Mouse (Mus musculus) kidney, embryonic 16.5 days (tissue): Measurements from ENCODE around the gene Mtrex. TPM values are rescaled to one million over a fixed set of nuclear protein-coding genes. Genes with fewer than 3 reads are reported as not detected.
A peak's percentile ranks its signal among the peaks of the same experiment; 100 is the strongest.

ENCODE experiments used
- ATAC-seq: fragments of 200-750 bp; cut with Nextera tagmentation; 2 replicates; pipeline ENCODE4 v1.8.0; 2017; ENCODE audit warnings: moderate TSS enrichment; ENCODE audit not compliant: low FRiP score, low TSS enrichment
- H3K27ac ChIP-seq: fragments of 300-500 bp; sonication (generic); 2 replicates; pipeline ENCODE4 v1.5.1; 2014; ENCODE audit warnings: low read length
- H3K27me3 ChIP-seq: fragments of 300-500 bp; sonication (generic); 2 replicates; pipeline ENCODE4 v1.6.1; 2014; ENCODE audit warnings: low read length, control low read depth, mixed read lengths; ENCODE audit not compliant: insufficient read depth
- H3K36me3 ChIP-seq: fragments of 300-500 bp; sonication (generic); 2 replicates; pipeline ENCODE4 v1.6.1; 2014; ENCODE audit warnings: low read length, control low read depth, mixed read lengths; ENCODE audit not compliant: insufficient read depth
- H3K4me1 ChIP-seq: fragments of 300-500 bp; sonication (generic); 2 replicates; pipeline ENCODE4 v1.6.1; 2014; ENCODE audit warnings: low read length, control low read depth, mixed read lengths; ENCODE audit not compliant: insufficient read depth
- H3K4me2 ChIP-seq: fragments of 300-500 bp; sonication (generic); replicated peaks from 2 replicates; pipeline ENCODE4 v1.6.1; 2014; ENCODE audit warnings: low read depth, low read length
- H3K4me3 ChIP-seq: fragments of 300-500 bp; sonication (generic); 2 replicates; pipeline ENCODE4 v1.5.1; 2014; ENCODE audit warnings: mild to moderate bottlenecking, low read length
- H3K9ac ChIP-seq: fragments of 300-500 bp; sonication (generic); replicated peaks from 2 replicates; pipeline ENCODE4 v1.6.1; 2014; ENCODE audit warnings: low read length
- H3K9me3 ChIP-seq: fragments of 300-500 bp; sonication (generic); 2 replicates; pipeline ENCODE4 v1.6.1; 2016; ENCODE audit warnings: low read length, control low read depth
- WGBS: fragments of 180-500 bp; shearing (Covaris S2); extraction: QIAGEN DNeasy Blood & Tissue Kit; methylation state at CpG from one replicate; pipeline ENCODE4 v1.1.7; 2014; 5-methylcytosine and 5-hydroxymethylcytosine counted together
- polyA plus RNA-seq: library from polyadenylated mRNA; unstranded; fragments of >200 nt; fragmentation: Nextera tagmentation; extraction: Ambion mirVana; gene quantifications from 2 replicates; pipeline ENCODE4 v1.2.1, GENCODE M21; 2015

The Mtrex gene
- polyA plus RNA-seq, 1 experiment from 2014 or later: 72.2 TPM

DNA sequence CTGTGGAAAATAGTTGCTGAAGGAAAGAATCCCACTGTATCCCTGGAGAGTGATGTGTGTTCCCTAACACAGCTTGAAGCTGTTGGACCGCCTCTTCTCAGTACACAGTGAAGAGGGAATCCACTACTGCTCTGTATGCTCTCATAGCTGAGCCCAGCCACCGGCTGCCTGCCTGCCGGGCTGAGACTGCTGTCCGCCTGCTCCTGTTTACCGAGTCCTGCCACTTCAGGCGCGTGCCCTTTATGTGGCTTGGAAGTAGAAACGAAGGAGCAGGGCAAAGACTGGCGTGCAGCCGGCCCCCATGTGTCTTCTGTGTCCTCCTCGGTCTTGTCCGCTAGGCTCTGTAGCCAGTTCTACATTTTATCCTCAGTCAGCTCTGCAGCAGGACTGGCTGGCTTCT is 92.1 kb downstream of the Mtrex start:
- Histone ChIP-seq H3K4me2 (no peak overlapping the region), H3K27me3 (no peaks in the 10 kb centered on the region), H3K9ac (no peak overlapping the region), H3K9me3 (no peaks in the 10 kb centered on the region), H3K4me1 (peaks cover 18% of the 10 kb centered on the region), H3K36me3 (no peaks in the 10 kb centered on the region), H3K4me3 (no peak overlapping the region), H3K27ac (no peak overlapping the region)
- 46% methylated on average over 12 of the region's 12 CpGs for WGBS
- 0 out of 2 replicates have a peak, but pooled peaks have one; percentile 40 for ATAC-seq

DNA sequence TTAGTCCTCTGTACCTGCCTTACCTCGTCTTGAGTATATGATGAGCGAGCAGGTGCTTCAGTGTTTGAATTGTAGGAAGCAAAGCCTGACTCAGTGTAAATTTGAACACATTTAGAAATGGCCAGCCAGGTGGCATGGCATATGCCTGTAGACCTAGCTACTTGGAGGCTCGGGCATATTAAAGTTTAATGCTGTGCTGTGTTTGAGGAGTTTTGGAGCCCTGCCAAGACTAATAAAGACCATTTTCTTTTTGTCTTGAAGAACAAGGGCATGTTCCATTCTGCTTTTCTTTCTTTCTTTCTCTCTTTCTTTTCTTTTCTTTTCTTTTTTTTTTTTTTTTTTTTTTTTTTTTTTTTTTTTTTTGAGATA is 93.3 kb downstream of the Mtrex start:
- Histone ChIP-seq H3K36me3 (no peaks in the 10 kb centered on the region), H3K27ac (no peak overlapping the region), H3K4me3 (no peak overlapping the region), H3K27me3 (no peaks in the 10 kb centered on the region), H3K4me2 (no peak overlapping the region; the same call in 1 of the 2 replicates), H3K4me1 (peaks cover 18% of the 10 kb centered on the region), H3K9me3 (no peaks in the 10 kb centered on the region), H3K9ac (no peak overlapping the region)
- 64% methylated on average over 3 of the region's 3 CpGs for WGBS
- no peak for ATAC-seq

DNA sequence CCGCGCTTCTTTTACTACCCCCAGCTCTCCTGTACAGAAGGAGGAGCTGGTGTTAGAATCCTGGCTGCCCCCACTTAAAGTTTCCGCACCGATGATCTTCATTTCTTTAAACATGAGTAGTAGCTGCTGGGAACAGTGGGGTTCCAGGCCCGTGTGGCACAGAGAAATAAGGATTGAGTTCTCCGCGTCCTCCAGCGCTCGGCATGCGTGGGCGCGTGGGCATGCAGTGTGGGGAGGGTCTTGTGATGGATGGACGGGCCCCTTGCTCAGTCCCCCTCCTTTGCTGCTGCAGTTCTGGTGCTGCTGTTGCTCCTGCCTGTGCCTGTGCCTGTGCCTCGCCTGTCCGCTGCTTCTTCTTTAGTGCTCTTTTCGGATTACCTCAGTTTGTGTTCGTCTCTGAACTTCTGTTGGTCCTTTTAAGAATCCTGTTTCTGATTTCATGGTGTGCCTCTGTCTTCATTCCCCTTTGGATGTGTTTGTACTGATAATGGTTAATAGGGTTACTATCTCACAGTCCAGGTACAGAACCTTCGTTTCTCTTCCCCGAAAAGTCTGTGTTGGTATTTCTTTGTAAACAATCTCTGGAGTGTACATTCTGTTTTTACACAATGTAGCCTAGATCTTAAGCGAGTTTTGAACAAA is 93.8 kb downstream of the Mtrex start:
- ATAC-seq: peak; percentile 57; the same call in 1 of the 2 replicates
- H3K36me3 ChIP-seq: no peaks in the 10 kb centered on the region
- 46% methylated on average over 20 of the region's 20 CpGs for WGBS
- no peaks in the 10 kb centered on the region for H3K9me3 ChIP-seq
- peak overlapping the region; percentile 45 for H3K4me2 ChIP-seq
- H3K27me3 ChIP-seq: no peaks in the 10 kb centered on the region
- no peak overlapping the region for H3K27ac ChIP-seq
- peak overlapping the region; percentile 11; the same call in 1 of the 2 replicates for H3K4me3 ChIP-seq
- H3K4me1 ChIP-seq: peaks cover 21% of the 10 kb centered on the region
- H3K9ac ChIP-seq: no peak overlapping the region

DNA sequence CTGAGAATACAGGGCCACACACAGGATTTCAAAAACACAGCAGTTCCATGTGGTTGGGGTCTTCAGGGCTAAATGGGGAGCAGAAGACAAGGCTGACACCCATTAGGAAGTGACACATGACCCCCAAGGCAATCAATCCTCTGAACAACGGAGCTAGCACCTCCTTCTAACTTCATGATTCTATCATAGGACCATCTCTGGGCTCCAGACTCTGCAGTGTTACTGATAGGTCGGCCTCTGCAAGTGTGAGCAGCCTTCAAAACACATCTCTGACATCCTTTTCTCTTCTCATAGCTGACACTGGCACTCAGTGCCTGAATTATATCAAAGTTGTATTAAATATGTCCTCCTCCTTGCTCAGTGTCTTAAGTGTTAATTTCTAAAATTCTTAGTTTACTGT is 94.6 kb downstream of the Mtrex start:
- H3K4me3 ChIP-seq: no peak overlapping the region
- H3K9ac ChIP-seq: no peak overlapping the region
- no peak overlapping the region for H3K4me2 ChIP-seq
- no peaks in the 10 kb centered on the region for H3K27me3 ChIP-seq
- H3K27ac ChIP-seq: no peak overlapping the region
- 25% methylated on average over 2 of the region's 2 CpGs for whole genome bisulfite sequencing
- no peaks in the 10 kb centered on the region for H3K9me3 ChIP-seq
- ATAC-seq: no peak
- H3K36me3 ChIP-seq: no peaks in the 10 kb centered on the region
- H3K4me1 ChIP-seq: peaks cover 21% of the 10 kb centered on the region

DNA sequence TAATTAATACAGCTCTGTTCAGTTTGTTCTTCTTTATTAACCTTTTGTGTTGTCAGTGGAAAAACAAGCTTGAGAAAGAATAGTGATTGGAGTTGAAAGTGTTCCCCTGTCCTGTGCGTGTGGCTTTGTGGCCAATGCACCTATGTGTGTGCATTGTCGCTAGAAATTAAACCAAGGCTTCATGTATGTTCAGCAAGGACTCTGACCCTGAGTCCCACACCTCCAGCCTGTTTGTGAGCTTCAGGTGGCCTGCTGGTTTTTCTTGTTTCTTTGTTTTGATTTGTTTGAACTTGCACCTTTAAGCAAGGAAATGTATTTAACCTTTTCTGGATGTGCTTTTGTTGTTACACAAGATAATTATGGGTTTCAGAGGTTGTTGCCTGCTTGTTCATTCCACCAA is 97.6 kb downstream of the Mtrex start:
- H3K36me3 ChIP-seq: no peaks in the 10 kb centered on the region
- H3K4me3 ChIP-seq: no peak overlapping the region
- no peaks in the 10 kb centered on the region for H3K27me3 ChIP-seq
- H3K27ac ChIP-seq: no peak overlapping the region
- 89% methylated on average over 2 of the region's 2 CpGs for WGBS
- ATAC-seq: no peak
- no peaks in the 10 kb centered on the region for H3K9me3 ChIP-seq
- no peak overlapping the region for H3K9ac ChIP-seq
- no peak overlapping the region for H3K4me2 ChIP-seq
- peaks cover 21% of the 10 kb centered on the region for H3K4me1 ChIP-seq

DNA sequence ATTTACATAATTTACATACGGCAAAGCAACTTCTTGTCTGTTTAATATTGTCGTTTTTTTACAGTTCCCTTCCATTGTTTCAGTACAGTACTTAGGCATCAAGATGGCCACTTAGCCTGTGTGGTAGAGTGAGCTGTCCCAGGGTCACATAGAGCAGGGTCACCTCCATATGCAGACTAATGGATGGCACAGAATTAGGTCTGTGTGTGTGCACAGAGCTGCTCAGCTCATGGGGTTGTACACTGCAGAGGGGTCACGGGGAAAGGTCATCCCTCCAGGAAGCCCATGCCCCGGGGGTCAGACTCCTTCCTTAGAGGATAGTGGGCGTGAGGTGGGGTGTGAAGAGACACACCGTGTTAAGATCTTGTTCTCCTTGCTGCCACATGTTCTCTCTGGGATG is 101.7 kb downstream of the Mtrex start:
- H3K9me3 ChIP-seq: no peaks in the 10 kb centered on the region
- H3K4me2 ChIP-seq: no peak overlapping the region
- peaks cover 3% of the 10 kb centered on the region; the same call in 1 of the 2 replicates for H3K4me1 ChIP-seq
- H3K36me3 ChIP-seq: no peaks in the 10 kb centered on the region
- no peaks in the 10 kb centered on the region for H3K27me3 ChIP-seq
- H3K9ac ChIP-seq: no peak overlapping the region
- H3K27ac ChIP-seq: no peak overlapping the region
- no peak for ATAC-seq
- WGBS: 46% methylated on average over 6 of the region's 6 CpGs
- no peak overlapping the region for H3K4me3 ChIP-seq

DNA sequence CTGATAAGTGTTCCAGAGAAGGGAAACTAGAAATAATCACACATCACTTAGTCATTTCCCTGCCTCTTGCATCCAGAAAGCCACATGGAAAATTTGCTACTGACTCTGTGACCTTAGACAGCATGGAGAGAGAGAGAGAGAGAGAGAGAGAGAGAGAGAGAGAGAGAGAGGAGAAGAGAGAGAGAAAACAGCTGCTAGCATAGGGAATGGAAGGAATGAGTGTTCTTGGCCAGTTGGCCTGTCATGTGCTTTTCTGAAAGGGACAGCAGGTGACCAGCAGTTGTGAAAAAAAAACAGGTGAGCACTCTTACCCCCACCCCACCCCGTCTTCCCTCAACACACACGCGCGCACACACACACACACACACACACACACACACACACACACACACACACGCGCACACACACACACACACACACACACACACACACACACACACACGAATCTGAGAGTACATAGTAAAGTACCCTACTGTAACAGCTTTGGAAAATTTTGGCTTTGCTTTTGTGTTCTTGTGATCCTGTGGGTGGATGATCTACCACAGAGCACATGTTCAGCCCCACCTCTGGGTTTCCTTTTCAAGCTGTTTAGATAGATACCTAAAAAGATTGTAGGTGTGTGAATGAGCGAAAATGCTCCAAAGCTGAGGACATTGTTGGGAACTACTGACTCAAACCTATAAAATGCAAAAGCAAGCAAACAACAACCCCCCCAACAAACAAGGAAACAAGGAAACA is 103.1 kb downstream of the Mtrex start:
- no peaks in the 10 kb centered on the region for H3K27me3 ChIP-seq
- ATAC-seq: no peak

DNA sequence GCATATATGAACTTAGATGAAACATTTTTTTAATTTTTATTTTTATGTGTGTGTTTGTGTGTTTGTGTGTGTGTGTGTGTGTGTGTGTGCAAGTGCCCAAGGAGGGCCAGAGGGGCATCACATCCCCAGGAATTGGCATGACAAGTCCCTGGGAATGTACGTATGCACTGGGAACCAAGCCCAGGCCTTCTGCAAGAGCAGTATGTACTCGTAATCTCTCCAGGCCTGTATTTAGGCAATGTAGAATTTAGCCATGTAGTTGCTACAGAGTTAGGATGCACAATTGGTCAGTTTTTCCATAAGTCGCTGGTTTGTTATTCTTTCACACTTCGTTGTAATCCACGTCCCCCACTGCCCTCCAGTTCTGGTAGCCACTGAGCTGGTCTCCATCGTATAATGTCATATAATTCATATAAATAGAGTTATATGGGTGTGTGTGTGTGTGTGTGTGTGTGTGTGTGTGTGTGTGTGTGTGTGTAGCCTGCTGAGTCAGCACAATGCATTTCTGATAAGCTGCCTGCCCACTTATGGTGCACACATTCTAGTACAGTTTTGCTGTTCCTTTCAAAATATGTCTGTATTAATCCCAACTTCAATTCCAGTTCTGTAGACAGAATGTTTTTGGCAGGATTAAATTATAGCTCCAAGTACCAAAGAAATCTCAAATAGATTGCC is 103.8 kb downstream of the Mtrex start:
- no peak overlapping the region for H3K4me3 ChIP-seq
- WGBS: 85% methylated on average over 6 of the region's 6 CpGs
- H3K36me3 ChIP-seq: no peaks in the 10 kb centered on the region
- H3K9me3 ChIP-seq: no peaks in the 10 kb centered on the region
- ATAC-seq: no peak
- H3K4me2 ChIP-seq: no peak overlapping the region
- H3K4me1 ChIP-seq: no peaks in the 10 kb centered on the region
- no peak overlapping the region for H3K9ac ChIP-seq
- no peak overlapping the region for H3K27ac ChIP-seq
- no peaks in the 10 kb centered on the region for H3K27me3 ChIP-seq

More for the DNA sequence above, 103.1 kb downstream of the Mtrex start:
- no peak overlapping the region for H3K9ac ChIP-seq
- WGBS: 76% methylated on average over 8 of the region's 8 CpGs
- peaks cover 3% of the 10 kb centered on the region; the same call in 1 of the 2 replicates for H3K4me1 ChIP-seq
- H3K4me3 ChIP-seq: no peak overlapping the region
- no peak overlapping the region for H3K27ac ChIP-seq
- no peaks in the 10 kb centered on the region for H3K9me3 ChIP-seq
- H3K4me2 ChIP-seq: no peak overlapping the region
- no peaks in the 10 kb centered on the region for H3K36me3 ChIP-seq

DNA sequence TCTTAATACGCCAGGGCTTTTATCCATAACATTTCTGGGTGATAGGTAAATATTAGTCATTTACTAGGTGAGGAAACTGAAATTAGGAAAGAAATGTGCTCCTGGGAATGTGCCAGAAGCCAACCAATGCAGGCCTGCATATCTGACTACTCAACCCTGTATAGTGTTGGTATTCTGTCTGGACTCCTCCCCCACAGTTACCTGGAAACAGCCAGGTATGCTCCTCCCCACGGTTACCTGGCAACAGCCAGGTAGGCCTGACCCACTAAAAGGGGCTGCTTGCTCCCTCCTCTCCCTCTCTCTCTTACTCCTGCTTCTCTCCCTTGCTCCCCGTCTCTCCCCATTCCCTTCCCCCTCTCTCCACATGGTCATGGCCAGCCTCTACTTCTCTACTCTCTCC is 104.8 kb downstream of the Mtrex start:
- Histone ChIP-seq H3K9ac (no peak overlapping the region), H3K4me2 (no peak overlapping the region), H3K4me3 (no peak overlapping the region), H3K27me3 (no peaks in the 10 kb centered on the region), H3K4me1 (no peaks in the 10 kb centered on the region), H3K9me3 (no peaks in the 10 kb centered on the region), H3K27ac (no peak overlapping the region), H3K36me3 (no peaks in the 10 kb centered on the region)
- no peak for ATAC-seq
- WGBS: 69% methylated on average over 3 of the region's 3 CpGs

DNA sequence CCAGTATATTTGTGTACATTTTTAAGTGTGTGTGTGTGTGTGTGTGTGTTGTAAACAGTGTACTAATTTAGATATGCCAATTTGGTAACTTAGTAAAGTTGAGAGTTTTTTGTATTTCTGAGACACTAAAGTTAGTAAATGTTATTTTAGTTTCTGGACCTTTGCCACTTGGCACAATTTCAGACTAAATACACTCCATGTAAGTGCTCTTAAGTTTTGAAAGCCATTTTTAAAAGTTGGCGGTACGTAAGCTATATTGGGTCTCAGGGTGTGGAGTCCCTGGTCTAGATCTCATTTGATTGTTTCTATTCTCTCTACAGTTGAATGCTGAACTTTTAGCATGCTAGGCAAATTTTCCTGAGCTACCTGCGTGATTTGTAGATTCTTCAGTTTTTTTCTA is 109.1 kb downstream of the Mtrex start:
- Histone ChIP-seq H3K4me1 (no peaks in the 10 kb centered on the region), H3K36me3 (no peaks in the 10 kb centered on the region), H3K4me2 (no peak overlapping the region), H3K4me3 (no peak overlapping the region), H3K9ac (no peak overlapping the region), H3K27me3 (no peaks in the 10 kb centered on the region), H3K9me3 (no peaks in the 10 kb centered on the region), H3K27ac (no peak overlapping the region)
- 74% methylated on average over 3 of the region's 3 CpGs for WGBS
- no peak for ATAC-seq
